Mouse (Mus musculus): Measurements from ENCODE around the gene Tef.

- no peak for TF ChIP-seq CTCF (IDR thresholded peaks at IDR 0.05; ENCODE audit: insufficient read depth, low read length)
- TF ChIP-seq POLR2A (IDR thresholded peaks at IDR 0.05; ENCODE audit: borderline replicate concordance, extremely low read depth, low read depth, low read length), result no peak
Measured at GRCm38 (mm10) chr15:81774505-81775171, 27.6 kb upstream of the Tef start.

Data from lung, adult 2 months (tissue).